Mouse (Mus musculus): Measurements from ENCODE around the gene Ttc7b.

DNA sequence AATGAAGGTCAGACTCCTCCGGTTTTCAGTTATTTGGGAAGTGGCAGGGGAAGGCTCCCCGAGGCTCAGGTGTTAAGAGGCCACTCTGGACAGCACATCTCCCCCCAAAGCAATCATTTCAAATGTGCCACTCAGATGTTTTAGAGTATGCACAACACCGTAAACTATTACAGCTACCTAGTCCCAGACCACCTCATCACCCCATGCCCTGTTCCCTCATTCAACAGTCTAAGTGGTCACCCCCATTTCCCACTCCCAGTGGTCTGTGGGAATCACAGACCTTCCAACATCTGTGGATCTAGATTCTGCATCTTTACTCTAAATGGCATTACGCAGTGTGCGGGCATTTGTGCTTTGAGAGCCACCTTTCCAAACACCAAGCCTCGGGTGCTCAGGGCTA is 21.9 kb upstream of the Ttc7b start:
- TF ChIP-seq CTCF (IDR thresholded peaks at IDR 0.05; ENCODE audit: insufficient read depth, low read length) (no peak), POLR2A (IDR thresholded peaks at IDR 0.05; ENCODE audit: borderline replicate concordance, extremely low read depth, low read depth, low read length) (no peak)
